Mouse (Mus musculus): ENCODE data around the gene Imp4. TPM values are rescaled to one million over a fixed set of nuclear protein-coding genes. Genes with fewer than 3 reads are reported as not detected.
"Not testable (repeated sequence)": the region's sequence is repeated elsewhere in the genome, so short reads cannot be mapped to it uniquely, and the experiment has no call there.

Imp4 gene
- 10 to 100 TPM; 43.4 to 46.3 TPM for total RNA-seq (2021)

DNA sequence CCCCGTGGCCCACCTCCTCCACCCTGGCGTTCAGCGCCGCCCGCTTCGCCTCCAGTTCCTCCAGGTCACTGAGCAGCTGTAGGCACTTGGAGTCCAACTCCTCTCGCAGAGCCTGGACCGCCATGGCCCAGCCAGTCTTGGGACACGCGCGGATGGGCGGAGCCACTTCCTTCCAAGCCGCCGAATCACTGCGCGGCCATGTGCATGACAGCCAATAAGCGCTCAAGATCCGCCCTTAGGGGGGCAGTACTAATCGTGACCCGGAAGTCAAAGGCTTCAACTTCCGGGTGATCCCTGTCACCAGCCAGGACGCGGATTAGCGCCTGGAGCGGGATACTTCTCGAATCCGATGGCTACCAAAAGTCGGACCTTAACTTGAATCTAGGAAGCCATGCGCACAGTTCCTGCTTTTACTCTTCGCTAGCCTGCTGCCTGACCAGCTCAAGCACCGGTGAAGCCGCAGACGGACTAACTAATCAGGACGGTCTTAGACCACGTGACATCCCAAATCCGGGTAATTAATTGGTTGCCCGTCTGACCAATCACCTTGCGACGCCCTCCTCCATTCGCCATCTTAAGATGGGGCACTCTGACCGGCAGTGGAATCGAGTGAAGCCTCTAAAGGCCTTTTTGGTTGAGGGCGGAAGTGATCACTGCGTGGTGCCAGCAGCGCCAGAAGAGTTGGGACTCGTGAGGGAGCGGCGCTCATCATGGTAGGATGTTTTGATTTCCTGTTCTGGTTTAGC lies at the start of gene Imp4, which contains the start of gene Ccdc115:
TSS of gene Imp4 (plus strand) at position 637 of the 746 bp plus-strand sequence.
TSS of gene Ccdc115 (minus strand) at position 458 of the 746 bp plus-strand sequence.
- peak; percentile 96 for DNase-seq

GRCm38 (mm10) chr1:34396321-34396720 lies 43.3 kb upstream of the Imp4 start:
- DNase-seq, result peak; percentile 25

GRCm38 (mm10) chr1:34399182-34399953 lies 40.3 kb upstream of the Imp4 start:
- DNase-seq, result no peak

DNA sequence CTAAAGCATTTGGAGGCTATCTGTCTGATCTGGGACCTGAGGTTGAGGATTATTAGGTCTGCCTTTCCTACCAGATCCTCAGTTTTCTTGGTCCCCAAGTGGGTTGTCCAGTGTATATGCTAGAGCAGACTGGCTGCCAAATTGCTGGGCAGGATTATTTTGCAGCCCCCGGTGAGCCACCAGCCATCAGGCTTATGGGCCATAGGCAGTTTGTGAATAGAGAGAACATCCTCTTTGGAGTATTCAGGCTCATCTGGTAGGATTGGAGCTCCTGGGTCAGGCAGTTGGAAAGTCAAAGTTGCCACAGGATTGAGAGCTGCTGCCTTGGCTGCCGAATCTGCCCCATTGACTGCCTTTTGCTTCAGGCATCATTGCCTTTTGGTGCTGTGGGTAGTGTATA lies 11.2 kb upstream of the Imp4 start:
- DNase-seq, result no peak

GRCm38 (mm10) chr1:34429281-34429680 lies 10.4 kb upstream of the Imp4 start:
- DNase-seq, result no peak

GRCm38 (mm10) chr1:34430981-34431380 lies 8.7 kb upstream of the Imp4 start:
- no peak for DNase-seq

DNA sequence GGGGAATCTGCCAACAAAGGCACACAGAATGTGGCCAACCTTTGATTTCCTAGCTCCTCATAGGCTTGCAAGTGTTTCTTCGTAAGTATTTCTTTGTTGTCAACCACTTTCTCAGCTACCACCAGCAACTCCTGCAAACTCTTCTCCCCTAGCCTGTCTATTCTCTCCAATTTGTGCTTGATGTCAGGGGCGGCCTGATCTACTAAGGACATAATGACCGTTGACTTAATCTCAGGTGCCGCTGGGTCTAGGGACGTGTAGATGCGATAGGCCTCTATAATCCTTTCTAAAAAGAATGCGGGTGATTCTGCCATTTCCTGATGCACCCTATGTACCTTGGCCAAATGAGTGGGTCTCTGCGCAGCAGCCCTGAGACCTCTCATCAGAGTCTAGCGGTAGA lies 8.2 kb upstream of the Imp4 start:
- DNase-seq, result no peak

GRCm38 (mm10) chr1:34432411-34432775 lies 7.3 kb upstream of the Imp4 start:
- DNase-seq, result peak; percentile 67

- DNase-seq, result peak; percentile 45
Observed at GRCm38 (mm10) chr1:34432776-34433481, 6.7 kb upstream of the Imp4 start.

- DNase-seq, result peak; percentile 19
Observed at GRCm38 (mm10) chr1:34433891-34434521, 5.6 kb upstream of the Imp4 start.

DNA sequence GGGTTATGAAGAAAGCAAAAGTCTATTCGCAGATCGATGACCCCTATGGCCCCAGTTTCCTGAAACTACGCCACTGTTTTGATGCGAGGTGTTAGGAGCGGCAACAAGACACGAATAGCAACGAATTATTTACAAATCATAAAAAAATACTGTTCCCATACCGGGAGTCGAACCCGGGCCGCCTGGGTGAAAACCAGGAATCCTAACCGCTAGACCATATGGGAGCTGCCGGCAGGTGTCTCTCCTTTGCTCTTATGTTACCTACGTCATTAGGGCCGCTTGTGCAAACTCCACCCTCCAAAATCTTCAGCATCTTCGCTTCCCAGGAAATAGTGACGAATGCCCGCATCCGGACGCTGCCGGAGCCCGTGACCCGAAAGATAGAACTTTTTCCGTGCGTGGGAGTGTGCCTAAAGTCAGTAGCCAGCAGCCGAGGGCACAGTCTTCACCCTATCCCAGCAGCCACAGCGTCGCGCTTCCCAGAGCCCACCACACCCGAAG lies 4.9 kb upstream of the Imp4 start:
- peak; percentile 93 for DNase-seq

- no peak for DNase-seq
Observed at GRCm38 (mm10) chr1:34435371-34436120, 4.1 kb upstream of the Imp4 start.

- no peak for DNase-seq
Observed at GRCm38 (mm10) chr1:34436374-34436773, 3.3 kb upstream of the Imp4 start.

- DNase-seq, result not testable (repeated sequence)
Observed at GRCm38 (mm10) chr1:34437366-34437765, 2.3 kb upstream of the Imp4 start.

GRCm38 (mm10) chr1:34438381-34439051 lies 1.1 kb upstream of the Imp4 start:
- no peak for DNase-seq

GRCm38 (mm10) chr1:34439961-34440630 lies 445 bp downstream of the Imp4 start:
- no peak for DNase-seq

DNA sequence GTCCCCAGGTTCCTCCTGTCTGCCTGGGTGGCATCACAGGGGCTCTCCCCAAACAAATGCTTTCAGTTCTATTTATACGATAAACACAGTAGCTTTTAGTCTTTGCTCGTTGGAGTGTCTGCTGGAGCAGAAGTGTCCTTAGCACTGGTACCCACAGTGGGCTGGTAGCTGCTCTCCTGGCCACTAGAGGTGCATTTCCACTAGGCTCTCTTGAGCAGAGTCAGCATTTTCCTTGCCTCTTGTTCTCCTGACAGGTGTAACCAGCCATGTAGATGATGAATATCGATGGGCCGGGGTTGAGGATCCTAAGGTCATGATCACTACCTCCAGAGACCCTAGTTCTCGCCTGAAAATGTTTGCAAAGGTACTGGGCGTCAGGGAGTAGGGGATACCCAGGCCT lies 3.5 kb downstream of the Imp4 start:
- DNase-seq, result no peak

- no peak for DNase-seq
Observed at GRCm38 (mm10) chr1:34458431-34458830, 18.8 kb downstream of the Imp4 start.

GRCm38 (mm10) chr1:34459284-34460060 lies 19.8 kb downstream of the Imp4 start, which contains the start of gene Ptpn18:
Gene Ptpn18 (plus strand): TSS chr1:34459762.
- DNase-seq, result peak; percentile 94

DNA sequence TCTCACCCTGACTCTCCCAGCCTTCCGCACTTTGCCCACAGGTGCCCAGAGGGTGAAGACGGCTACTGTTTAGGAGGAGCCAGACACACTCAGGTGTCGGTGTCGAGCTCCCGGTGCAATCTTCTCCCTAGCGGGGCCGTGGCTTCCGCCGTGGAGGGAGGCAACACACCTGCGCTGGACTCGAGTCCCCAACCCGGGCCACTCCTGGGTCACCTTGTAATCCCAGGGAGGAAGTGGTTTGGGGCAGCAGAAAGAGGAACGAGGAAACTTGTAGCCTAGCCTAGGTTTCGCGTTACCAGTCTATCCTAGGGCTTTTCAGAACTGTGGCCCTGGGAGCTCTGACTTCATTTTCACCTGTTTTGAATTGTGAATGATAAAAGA lies 20.4 kb downstream of the Imp4 start:
- DNase-seq, result no peak

All from heart, postnatal 4 days (tissue).